Mouse (Mus musculus): ENCODE results near the gene Reep6.
"Not testable (repeated sequence)": the region's sequence is repeated elsewhere in the genome, so short reads cannot be mapped to it uniquely, and the experiment has no call there.

Reep6 gene

GRCm38 (mm10) chr10:80330084-80330483 lies 331 bp downstream of the Reep6 start:
- DNase-seq (ENCODE audit: low read depth): no peak

- no peak for DNase-seq (ENCODE audit: low read depth)
Observed at GRCm38 (mm10) chr10:80330888-80331287, 1.1 kb downstream of the Reep6 start.

- no peak for DNase-seq (ENCODE audit: low read depth)
Observed at GRCm38 (mm10) chr10:80331636-80332524, 2.1 kb downstream of the Reep6 start.

DNA sequence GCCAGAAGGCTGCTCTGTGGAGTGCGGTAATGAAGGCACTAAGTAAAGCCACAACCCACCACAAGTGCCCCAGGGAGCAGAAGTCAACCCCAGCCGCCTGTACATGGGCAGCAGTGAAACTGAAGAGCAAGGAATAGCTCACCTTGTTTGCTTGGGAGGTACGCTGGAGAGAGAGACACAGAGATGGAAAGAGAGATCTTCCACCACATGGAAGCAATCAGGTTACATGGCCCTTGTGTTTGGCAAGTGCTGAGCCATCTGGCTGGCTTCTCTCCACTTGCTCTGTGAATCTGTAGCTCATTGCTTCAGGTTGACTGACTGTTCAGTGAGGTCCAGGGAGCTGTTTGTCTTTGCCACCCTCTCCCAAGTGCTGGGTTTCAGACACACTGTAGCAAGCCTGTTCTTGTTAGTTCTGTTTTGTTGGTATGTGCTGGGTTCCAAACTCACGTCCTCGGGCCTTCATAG lies 2.8 kb downstream of the Reep6 start:
- no peak for DNase-seq (ENCODE audit: low read depth)

GRCm38 (mm10) chr10:80336263-80336662 lies 6.5 kb downstream of the Reep6 start:
- DNase-seq (ENCODE audit: low read depth): no peak

GRCm38 (mm10) chr10:80339941-80340750 lies 10.4 kb downstream of the Reep6 start:
- peak; percentile 89 for DNase-seq (ENCODE audit: low read depth)

GRCm38 (mm10) chr10:80341026-80341425 lies 11.3 kb downstream of the Reep6 start:
- no peak for DNase-seq (ENCODE audit: low read depth)

GRCm38 (mm10) chr10:80341491-80342304 lies 11.9 kb downstream of the Reep6 start:
- DNase-seq (ENCODE audit: low read depth): peak; percentile 49

DNA sequence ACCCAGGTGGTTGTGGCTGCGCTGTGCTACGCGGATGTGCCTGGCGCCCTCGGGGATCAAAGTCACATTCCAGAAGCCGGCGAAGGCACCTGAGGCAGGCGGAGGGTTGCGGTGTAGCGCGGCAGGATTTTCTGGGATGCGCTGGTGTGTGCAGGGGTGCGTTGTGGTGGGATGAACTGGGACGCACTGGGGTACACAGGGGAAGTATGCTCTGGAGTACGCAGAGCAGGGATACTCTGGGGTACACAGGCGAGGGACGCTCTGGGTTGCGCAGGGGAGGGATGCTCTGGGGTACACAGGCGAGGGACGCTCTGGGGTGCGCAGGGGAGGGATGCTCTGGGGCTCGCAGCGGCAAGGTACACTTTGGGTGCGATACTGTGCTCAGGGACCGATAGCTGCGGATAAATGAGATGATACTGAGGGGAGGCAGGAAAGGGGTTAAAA lies 12.6 kb downstream of the Reep6 start:
- no peak for DNase-seq (ENCODE audit: low read depth)

DNA sequence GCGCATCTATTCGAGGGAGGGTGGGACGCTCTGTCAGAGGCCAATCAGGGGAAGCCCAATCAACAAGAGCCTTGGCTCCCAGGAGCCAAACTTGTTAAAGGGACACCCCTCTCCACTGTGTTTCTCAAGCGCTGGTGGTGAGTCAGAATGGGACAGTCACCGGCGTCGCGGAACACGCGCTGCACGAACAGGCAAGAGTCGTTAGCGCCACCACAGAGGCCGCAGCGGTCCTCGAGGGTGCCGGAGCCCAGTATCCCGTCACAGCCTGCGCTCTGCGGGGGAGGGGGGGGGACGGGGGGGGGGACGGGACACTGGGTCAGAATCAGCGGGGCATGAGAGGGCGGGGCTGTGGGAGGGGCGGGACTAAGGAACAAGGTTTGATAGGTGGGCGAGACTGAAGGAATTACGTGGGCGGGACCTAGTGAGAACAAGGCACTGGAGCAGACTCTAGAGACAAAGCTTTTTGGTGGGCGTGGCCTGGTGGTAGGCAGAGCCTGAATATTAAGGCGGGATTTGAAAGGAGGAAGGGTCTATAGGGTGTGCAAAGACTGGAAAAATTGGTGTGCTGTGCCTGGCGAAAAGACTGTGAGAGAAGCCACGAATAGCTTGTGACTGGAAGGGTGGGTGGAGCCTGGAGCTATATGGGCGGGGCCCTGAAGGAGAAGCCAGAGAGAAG lies 13.1 kb downstream of the Reep6 start:
- peak; percentile 72 for DNase-seq (ENCODE audit: low read depth)

DNA sequence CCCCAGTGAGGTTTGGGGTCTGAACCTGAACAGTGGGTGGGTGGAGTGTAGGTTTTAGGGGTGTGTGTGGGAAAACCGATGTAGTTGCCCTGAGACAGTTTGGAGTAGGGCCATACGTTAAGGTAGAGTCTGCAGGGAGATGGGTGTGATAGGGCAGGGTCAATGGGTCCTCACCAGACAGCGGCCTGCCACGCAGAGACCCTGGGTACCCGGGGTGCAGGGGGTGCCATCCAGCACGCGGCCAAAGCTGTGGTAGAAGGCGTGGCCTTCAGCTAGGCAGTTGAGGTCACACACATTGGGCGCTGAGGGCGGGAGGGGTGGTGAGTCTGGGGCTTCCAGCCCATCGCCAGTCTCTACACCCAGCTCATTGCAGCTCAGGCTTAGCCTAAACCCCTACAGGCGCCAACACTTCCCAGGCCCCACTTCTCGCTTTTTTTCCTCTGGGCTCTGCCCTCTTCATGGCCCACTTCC lies 13.7 kb downstream of the Reep6 start:
- no peak for DNase-seq (ENCODE audit: low read depth)

- no peak for DNase-seq (ENCODE audit: low read depth)
Observed at GRCm38 (mm10) chr10:80344131-80344661, 14.4 kb downstream of the Reep6 start.

GRCm38 (mm10) chr10:80345122-80345521 lies 15.4 kb downstream of the Reep6 start:
- peak; percentile 49 for DNase-seq (ENCODE audit: low read depth)

DNA sequence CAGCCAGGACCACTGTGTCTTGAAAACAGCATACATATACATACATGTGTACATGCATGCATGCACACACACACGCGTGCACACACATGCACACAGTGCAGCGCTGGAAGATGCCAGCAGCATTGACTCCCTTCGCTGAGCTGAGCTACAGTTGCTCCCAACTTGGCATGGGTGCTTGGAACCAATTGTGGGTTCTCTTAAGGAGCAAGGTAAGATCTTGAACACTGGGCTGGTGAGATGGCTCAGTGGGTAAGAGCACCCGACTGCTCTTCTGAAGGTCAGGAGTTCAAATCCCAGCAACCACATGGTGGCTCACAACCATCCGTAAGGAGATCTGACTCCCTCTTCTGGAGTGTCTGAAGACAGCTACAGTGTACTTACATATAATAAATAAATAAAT lies 16.2 kb downstream of the Reep6 start:
- DNase-seq (ENCODE audit: low read depth): not testable (repeated sequence)

- DNase-seq (ENCODE audit: low read depth): peak; percentile 28
Observed at GRCm38 (mm10) chr10:80347514-80347967, 17.8 kb downstream of the Reep6 start.

GRCm38 (mm10) chr10:80348244-80348781 lies 18.6 kb downstream of the Reep6 start, which contains the start of gene Adamtsl5:
Gene Adamtsl5 (minus strand): TSS chr10:80348412.
- DNase-seq (ENCODE audit: low read depth): peak; percentile 83

DNA sequence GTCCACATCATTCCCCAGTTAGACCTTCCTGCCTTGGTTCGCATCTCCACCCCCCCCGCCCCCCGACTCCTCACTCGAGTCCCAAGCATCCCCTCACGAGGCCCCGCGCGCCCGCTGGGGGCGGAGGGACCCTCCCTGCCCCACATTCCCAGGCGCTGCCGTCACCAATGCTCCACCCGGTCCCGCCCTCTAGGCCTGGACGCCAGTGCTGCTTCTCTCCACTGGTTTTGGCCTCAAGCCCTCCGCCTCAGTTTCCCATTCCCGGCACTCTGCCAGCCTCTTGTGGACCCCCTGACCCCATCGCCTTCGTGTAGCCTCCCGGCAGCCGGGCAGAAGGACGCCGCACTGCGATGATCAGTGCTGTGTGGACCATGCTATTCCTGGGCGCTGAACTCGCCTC lies 19.2 kb downstream of the Reep6 start:
- DNase-seq (ENCODE audit: low read depth): no peak

- DNase-seq (ENCODE audit: low read depth): peak; percentile 90
Observed at GRCm38 (mm10) chr10:80350292-80350691, 20.5 kb downstream of the Reep6 start.

- DNase-seq (ENCODE audit: low read depth): no peak
Observed at GRCm38 (mm10) chr10:80351896-80352295, 22.1 kb downstream of the Reep6 start.

DNA sequence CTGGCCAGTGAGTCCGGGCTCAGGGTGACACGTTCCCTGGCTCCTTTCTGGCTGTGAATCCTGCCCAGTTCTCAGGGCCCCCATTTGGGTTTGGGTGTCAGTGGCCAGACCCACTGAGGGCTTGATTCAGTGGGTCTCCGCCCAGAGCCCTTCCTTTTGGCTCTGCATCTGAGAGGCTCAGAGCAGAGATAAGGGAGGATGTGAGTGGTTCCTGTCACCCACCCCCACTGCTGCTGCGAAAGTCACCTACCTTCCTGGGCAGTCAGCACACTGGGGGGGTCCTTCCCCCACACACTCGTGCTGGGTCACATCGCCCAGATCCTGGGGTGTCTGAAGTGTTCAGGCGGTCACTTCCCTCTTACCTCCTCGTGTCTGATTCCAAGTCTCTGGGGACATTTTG lies 23.0 kb downstream of the Reep6 start:
- DNase-seq (ENCODE audit: low read depth): no peak
